Mouse (Mus musculus) heart, postnatal 4 days (tissue): ENCODE results near the gene Ryr2. TPM values are rescaled to one million over a fixed set of nuclear protein-coding genes. Genes with fewer than 3 reads are reported as not detected.
"Not testable (repeated sequence)": the region's sequence is repeated elsewhere in the genome, so short reads cannot be mapped to it uniquely, and the experiment has no call there.

ENCODE experiments used
- DNase-seq: peaks from one replicate; pipeline ENCODE4 v3.0.0; 2021
- total RNA-seq, 2 experiments: library from RNA; stranded (reverse); gene quantifications; 2 replicates each; pipeline ENCODE4 v1.2.3; 2021

The Ryr2 gene
- total RNA-seq, 2 experiments from 2014 or later: 710 to 754 TPM

GRCm38 (mm10) chr13:11934297-11935060 is 172.3 kb downstream of the Ryr2 start:
- DNase-seq: not testable (repeated sequence)

DNA sequence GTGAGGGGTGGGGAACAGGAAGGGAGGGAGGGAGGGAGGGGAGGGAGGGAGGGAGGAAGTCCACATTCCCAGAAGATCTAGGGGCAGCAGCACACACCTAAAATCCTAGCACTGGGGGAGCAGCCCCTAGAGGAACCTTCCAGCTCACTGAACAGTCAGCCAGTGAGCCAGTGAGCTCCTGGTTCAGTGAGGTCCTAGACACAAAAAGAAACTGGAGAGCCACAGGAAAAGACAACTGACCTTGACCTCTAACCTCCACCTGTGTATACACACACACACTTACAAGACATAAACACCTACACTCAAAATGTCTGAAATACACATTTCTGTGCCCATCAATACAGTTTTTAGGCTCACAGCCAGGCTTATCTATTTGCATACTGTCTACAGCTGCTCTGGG is 173.4 kb downstream of the Ryr2 start:
- no peak for DNase-seq

DNA sequence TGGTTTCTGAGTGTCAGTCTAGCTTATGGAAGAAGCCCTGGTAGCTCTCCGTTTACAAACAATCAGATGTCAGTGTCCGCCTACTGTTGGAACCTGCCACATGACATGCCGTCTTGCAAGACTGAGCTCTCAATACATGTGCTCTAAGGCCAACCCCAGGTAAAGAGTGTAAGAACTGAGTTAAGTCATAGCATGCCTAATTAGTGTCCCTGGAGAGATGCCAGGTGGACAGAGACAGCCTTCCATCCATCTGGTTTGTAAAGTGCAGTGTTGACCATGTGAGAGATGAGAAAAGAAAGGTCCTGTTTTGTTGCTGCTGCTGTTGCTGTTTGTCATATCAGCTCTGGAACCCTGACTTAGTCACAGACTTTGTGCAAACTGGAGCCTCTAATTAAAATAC is 178.0 kb downstream of the Ryr2 start:
- DNase-seq: no peak

DNA sequence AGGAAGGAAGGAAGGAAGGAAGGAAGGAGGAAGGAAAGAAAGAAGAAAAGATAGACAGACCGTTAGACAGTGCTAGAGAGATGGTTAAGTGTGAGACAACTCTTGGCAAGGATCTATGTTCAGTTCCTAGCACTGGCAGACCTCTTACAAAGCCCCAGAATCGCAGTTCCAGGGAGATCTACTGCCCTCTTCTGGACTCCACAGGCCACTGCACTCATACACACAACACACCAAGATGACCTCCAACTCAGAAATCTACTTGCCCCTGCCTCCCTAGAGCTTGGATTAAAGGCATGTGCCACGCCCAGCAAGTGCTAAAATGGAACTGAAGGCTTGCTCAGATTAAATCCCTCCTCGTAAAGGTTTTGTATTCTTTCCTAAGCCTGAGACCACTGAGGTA is 179.0 kb downstream of the Ryr2 start:
- no peak for DNase-seq

GRCm38 (mm10) chr13:11926720-11927500 is 179.8 kb downstream of the Ryr2 start:
- DNase-seq: no peak

DNA sequence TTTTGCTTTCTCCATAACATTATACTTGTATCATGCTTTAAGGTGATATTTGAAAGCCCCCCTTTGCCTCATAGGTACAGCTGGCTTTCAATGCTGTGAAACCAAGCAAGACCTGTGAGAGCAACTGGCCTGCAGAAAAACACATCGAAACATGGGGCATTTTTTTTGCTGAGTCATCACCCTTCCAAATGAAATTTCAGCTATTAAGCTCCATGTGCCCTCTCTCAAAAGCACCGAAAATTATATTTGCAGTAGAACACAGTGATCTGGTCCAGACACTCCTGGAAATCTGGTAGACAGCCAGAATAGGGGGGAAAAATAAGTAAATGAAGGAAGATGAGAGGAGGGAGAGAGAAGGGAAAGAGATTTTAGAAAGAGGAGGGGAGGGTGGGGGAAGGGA is 180.5 kb downstream of the Ryr2 start:
- no peak for DNase-seq

- no peak for DNase-seq
These were observed 182.0 kb downstream of the Ryr2 start for GRCm38 (mm10) chr13:11924732-11925131.

DNA sequence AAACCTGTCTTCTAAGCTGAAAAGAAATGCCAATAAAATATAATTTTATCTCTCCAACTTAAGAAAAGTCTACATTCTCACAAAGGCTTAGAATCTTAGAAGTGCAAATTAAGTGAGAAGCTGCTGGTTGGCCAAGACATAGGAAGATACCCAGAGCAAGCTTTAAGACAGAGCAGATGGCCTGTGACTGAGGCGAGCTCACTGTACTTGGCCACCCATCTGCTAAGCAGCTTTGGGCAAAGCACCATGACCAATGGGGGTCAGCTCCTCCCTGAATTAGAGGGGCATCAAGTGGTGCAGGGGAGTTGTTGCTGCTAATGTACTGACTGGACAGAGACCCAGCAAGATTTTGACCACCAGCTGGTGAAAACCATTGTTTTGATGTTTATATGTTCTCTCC is 186.2 kb downstream of the Ryr2 start:
- DNase-seq: no peak

GRCm38 (mm10) chr13:11919448-11919847 is 187.3 kb downstream of the Ryr2 start:
- DNase-seq: no peak

DNA sequence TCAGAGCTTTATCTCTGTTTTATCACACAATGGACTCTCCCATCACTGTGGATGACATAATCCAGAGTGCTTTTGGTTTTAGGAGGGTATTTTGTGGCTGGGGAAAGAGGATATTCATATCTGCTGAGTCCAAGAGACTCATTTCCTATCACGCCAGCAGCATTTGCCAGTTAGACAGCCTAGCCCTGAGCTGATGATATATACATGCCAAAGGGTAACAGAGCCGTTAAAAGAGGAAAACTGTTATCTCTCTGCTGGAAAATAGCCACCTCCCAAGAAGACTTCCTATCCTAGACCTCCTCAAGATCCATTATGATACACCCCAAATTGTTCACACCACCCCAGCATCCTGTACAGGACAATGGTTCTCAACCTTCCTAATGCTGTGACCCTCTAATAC is 191.1 kb downstream of the Ryr2 start:
- no peak for DNase-seq

DNA sequence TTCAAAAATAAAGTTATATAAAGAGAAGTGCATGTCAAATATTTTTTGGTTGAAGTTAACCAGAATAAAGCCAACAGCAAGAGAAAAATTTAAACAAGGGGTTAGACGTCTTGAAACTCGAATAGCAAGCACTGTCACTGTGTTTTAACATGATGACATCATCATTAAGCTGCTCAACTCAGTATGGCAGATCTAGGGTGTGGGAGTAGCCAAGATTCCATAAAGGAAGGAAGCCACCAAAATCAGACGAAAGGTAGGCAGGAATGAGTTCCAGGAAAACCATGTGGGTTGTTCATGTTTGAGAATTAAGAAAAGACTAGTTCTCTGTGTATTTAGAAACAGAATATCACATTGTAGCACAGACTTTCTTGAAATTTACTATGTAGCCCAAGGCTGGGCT is 192.1 kb downstream of the Ryr2 start:
- DNase-seq: no peak

DNA sequence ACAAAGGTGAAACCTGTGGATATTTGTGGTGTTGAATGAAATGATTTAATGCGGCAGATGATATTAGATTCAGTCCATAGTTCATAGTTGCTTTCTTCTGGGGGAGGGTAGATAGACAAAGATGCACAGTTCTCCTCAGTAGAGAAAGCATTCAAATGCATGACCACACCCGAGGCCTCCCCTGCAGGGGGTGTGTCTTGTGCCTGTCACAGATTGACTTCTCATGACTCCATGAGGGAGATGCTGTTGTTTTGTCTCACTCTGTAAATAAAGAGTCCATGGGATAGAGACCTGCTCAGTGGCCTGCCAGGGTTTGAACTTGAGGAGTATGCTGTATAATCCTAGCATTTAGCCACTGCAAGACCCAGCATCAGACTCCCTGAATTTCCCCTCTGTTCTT is 194.5 kb downstream of the Ryr2 start:
- DNase-seq: no peak

DNA sequence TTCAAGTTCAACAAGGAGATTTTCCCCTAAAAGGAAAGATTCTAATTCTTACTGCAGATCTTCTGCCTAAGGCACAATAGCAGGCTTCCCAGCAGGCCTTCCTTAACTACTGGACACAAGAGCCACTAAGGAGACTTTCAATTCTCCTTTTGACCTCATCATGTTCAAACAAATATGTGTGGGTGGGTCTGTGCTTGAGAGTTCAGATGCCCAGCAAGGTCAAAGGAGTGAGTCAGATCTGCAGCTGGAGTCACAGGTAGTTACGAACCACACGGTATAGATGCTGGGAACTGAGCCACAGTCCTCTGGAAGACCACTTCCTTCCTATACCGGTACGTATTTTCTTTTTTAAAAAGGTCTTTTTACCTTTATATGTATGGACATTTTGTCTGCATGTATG is 198.6 kb downstream of the Ryr2 start:
- DNase-seq: no peak

DNA sequence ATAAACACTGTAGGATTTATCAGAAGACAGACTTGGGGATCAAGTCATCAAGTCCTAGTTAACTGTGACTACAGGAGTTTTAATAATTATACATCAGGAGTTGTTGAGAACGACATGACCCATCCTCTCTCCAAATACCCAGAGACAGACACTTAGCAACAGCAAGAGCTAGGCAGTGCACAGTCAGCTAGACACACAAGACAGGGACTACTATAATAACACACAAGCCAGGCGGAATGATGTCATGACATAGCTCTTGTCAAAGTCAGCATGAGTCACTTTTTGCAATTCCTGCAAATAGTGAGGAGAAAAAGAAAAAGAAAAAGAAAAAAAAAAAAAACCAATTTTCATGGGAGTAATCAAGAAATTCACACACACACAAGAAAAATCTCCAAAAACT is 201.6 kb downstream of the Ryr2 start:
- DNase-seq: no peak

- no peak for DNase-seq
These were observed 203.5 kb downstream of the Ryr2 start for GRCm38 (mm10) chr13:11903272-11903671.

GRCm38 (mm10) chr13:11902856-11903255 is 203.9 kb downstream of the Ryr2 start:
- no peak for DNase-seq

DNA sequence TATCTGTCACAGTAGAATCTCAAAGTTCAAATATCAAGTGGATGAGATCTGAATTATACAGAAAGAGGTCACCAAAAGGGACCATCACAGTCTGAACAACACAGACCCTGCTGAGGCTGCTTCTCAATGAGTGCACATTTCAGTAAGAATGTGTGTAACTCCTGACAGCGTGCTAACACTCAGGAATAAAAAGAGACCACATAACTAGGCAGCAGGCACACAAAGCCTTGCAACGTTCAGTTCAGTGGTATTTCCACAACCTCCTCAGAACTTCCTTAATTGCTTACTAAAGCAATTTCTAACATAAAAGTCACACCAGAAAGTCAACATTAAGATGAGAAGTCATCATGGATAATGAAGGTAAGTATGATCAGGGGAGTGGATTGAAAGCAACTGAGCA is 206.1 kb downstream of the Ryr2 start:
- DNase-seq: no peak

GRCm38 (mm10) chr13:11895631-11896030 is 211.1 kb downstream of the Ryr2 start:
- DNase-seq: no peak

GRCm38 (mm10) chr13:11891739-11892138 is 215.0 kb downstream of the Ryr2 start:
- DNase-seq: no peak

DNA sequence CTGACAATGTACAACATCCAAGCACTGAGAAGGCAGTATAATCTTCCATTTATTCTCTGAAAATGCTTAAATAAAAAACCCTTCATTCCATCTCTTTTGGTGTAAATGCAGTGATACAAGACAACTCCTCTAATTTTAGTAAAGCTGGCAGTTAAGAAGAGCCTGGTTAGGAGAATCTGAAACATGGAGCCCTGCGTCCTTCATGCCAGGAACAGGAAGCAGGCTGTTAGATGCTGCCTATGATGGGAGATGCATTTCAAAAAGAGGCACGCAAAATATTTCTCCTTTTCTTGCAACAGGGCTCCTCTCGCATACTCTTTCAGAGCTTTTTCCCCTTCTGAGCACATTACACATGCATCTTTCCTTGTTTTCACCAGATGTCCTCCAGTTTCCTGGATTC is 215.6 kb downstream of the Ryr2 start:
- no peak for DNase-seq

- no peak for DNase-seq
These were observed 222.6 kb downstream of the Ryr2 start for GRCm38 (mm10) chr13:11884175-11884574.

GRCm38 (mm10) chr13:11882359-11882758 is 224.4 kb downstream of the Ryr2 start:
- DNase-seq: no peak

GRCm38 (mm10) chr13:11880503-11881227 is 226.1 kb downstream of the Ryr2 start:
- no peak for DNase-seq
